Mouse (Mus musculus): ENCODE measurements around the gene Rag1. TPM values are rescaled to one million over a fixed set of nuclear protein-coding genes. Genes with fewer than 3 reads are reported as not detected.

Gene Rag1
- not detected in 2 replicates for polyA plus RNA-seq (2012)

DNA sequence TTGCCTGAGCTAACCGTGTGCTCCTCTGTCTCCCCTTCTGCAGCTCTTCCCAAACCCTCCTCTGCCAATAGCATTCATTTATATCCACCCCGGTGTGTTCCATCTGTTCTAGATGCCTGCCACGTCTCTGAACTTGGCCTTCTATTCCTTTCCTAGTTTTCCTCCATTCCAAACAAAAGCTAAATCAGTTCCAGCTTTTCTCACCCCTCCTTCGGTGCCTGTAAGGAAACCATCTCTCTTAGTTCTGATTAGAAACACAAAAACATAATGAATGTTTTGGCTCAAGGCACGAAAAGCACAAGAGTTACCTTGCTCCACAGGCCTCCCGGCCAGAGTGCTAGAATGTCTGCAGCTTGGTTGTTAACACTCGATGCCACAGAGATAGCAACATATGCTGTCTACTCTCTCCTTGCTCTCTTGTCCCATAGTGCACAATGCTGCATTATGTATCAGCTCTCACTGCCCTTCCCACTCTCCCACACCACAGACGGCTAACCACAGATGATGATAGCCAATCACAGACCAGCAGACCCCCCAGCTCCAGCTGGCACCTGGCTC is at the start of gene Rag1, which contains the start of gene B230118H07Rik:
TSS of gene Rag1 (minus strand) at position 388 of the 558 bp plus-strand sequence.
TSS of gene B230118H07Rik (minus strand) at position 419 of the 558 bp plus-strand sequence.
- no peaks in the 10 kb centered on the region for H3K27me3 ChIP-seq (ENCODE audit: control insufficient read depth)

DNA sequence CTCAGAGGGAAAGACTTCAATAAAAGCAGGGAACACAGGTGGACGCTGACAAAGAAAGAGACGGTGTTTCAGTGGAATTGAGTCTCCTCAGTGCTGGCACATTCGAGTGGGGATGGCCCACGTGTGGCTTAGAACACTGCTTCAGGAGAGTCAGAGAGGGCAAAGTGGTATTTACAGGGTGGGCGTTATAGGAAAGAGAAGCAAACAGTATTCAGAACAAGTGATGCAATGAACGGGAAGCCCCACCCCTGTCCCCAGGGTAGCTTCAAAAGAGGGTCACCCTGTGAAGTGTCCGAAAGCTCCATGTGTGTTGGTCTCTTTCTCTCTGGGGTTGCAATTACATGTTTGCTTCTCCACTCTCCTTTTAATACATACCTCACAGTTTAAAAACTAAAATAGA is 46.3 kb upstream of the Rag1 start:
- Histone ChIP-seq H3K36me3 (ENCODE audit: control insufficient read depth) (peaks cover 59% of the 10 kb centered on the region), H3K4me3 (replicated peaks) (no peak overlapping the region), H3K9me3 (ENCODE audit: control insufficient read depth, low read length) (no peaks in the 10 kb centered on the region), H3K4me1 (ENCODE audit: control insufficient read depth) (no peaks in the 10 kb centered on the region), H3K27me3 (ENCODE audit: control insufficient read depth) (no peaks in the 10 kb centered on the region)
- no peak for TF ChIP-seq GATA1 (IDR thresholded peaks at IDR 0.05; ENCODE audit: low read length)
- TF ChIP-seq TAL1 (IDR thresholded peaks at IDR 0.05; ENCODE audit: low read length) = no peak

More for the DNA sequence above, at the start of gene Rag1, which contains the start of gene B230118H07Rik:
- no peaks in the 10 kb centered on the region for H3K36me3 ChIP-seq (ENCODE audit: control insufficient read depth)
- TF ChIP-seq TAL1 (IDR thresholded peaks at IDR 0.05; ENCODE audit: low read length) (no peak), GATA1 (IDR thresholded peaks at IDR 0.05; ENCODE audit: low read length) (no peak)
- peaks cover 6% of the 10 kb centered on the region for H3K4me1 ChIP-seq (ENCODE audit: control insufficient read depth)
- no peak within 1 kb of the TSS for H3K4me3 ChIP-seq (replicated peaks)
- 0 out of 2 replicates have a peak, but pooled peaks cover under 1% of the 10 kb centered on the region for H3K9me3 ChIP-seq (ENCODE audit: control insufficient read depth, low read length)

DNA sequence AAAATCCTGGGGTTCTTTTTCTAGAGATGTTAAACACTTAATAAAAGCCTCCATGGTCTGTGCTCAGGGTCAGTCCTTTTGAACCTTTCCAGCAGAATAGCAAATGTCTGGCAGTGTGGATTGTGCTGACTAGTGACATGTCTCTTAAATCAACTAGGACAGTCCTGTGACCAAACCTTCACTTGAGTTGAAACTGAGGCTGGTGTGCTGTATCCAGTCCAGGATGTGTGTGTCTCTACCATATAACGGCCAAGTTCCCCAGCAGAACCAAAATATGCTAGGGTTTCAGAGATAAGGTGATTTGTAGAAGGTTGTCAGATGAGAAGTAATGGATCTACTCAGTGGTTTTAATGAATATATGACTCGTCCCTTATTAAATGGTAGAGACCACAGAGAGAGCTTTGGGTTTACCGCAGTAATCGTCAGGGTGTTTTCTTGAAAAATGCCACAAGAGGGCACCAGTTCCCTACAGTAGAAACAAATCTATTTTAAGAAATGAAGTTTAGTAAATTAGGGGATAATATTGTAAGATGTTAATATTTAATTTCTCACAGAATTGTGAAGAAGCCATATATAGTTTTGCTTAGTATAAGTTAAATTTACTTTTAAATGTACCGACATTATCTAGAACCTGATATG is 44.4 kb upstream of the Rag1 start:
- Histone ChIP-seq H3K27me3 (ENCODE audit: control insufficient read depth) (no peaks in the 10 kb centered on the region), H3K9me3 (ENCODE audit: control insufficient read depth, low read length) (no peaks in the 10 kb centered on the region), H3K36me3 (ENCODE audit: control insufficient read depth) (peaks cover 69% of the 10 kb centered on the region), H3K4me1 (ENCODE audit: control insufficient read depth) (no peaks in the 10 kb centered on the region), H3K4me3 (replicated peaks) (no peak overlapping the region)
- TF ChIP-seq GATA1 (IDR thresholded peaks at IDR 0.05; ENCODE audit: low read length) = no peak

DNA sequence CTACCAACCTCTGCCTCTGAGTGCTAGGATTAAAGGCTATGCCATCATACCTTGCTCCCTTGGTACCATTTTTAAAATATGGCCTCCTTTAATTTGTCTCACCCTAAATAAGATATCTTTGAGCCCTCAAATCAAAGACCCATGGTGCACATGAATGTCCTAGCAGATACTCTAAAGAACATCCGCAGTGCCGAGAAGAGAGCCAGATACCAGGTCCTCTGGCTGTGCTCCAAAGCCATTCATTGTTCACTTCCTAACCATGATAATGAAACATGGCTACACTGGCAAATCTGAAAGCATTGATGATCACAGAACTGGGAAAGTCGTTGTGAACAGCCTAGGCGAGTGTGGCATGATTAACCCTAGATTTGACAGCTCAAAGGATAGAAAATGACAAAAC is 43.7 kb upstream of the Rag1 start:
- H3K9me3 ChIP-seq (ENCODE audit: control insufficient read depth, low read length) = no peaks in the 10 kb centered on the region
- no peak for TF ChIP-seq TAL1 (IDR thresholded peaks at IDR 0.05; ENCODE audit: low read length)
- peaks cover 68% of the 10 kb centered on the region for H3K36me3 ChIP-seq (ENCODE audit: control insufficient read depth)
- H3K4me3 ChIP-seq (replicated peaks) = no peak overlapping the region
- H3K27me3 ChIP-seq (ENCODE audit: control insufficient read depth) = no peaks in the 10 kb centered on the region
- no peaks in the 10 kb centered on the region for H3K4me1 ChIP-seq (ENCODE audit: control insufficient read depth)

DNA sequence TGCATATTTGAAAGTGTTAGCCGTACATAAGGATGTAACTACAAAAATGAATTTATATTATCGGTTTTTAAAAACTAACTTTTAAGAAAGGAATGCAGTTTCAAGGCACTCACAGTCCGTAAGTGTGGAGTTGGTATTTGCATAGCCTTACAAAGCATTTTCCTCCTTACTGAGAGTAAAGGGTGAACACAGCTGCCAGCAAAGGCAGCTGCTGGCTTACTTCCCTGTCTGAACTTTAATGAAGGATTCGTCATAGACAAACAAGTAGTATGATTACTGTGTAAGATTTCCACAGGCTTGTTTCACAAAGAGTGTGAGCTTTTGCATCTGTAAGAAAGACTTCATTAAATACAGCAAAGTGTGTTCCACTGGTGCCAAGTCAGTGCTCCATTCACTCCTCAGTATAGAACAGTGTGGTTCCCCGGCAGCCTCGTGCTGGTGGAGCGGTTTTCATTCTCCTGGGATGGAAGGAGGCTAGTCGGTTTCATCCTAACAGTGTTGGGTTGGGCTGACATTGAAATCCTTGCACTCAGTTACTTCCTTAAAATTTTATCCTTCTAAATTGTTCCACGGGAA is 41.0 kb upstream of the Rag1 start:
- no peak overlapping the region for H3K4me3 ChIP-seq (replicated peaks)
- H3K4me1 ChIP-seq (ENCODE audit: control insufficient read depth) = no peaks in the 10 kb centered on the region
- H3K9me3 ChIP-seq (ENCODE audit: control insufficient read depth, low read length) = no peaks in the 10 kb centered on the region
- H3K27me3 ChIP-seq (ENCODE audit: control insufficient read depth) = no peaks in the 10 kb centered on the region
- no peak for TF ChIP-seq TAL1 (IDR thresholded peaks at IDR 0.05; ENCODE audit: low read length)
- TF ChIP-seq GATA1 (IDR thresholded peaks at IDR 0.05; ENCODE audit: low read length) = no peak
- peaks cover 64% of the 10 kb centered on the region for H3K36me3 ChIP-seq (ENCODE audit: control insufficient read depth)

DNA sequence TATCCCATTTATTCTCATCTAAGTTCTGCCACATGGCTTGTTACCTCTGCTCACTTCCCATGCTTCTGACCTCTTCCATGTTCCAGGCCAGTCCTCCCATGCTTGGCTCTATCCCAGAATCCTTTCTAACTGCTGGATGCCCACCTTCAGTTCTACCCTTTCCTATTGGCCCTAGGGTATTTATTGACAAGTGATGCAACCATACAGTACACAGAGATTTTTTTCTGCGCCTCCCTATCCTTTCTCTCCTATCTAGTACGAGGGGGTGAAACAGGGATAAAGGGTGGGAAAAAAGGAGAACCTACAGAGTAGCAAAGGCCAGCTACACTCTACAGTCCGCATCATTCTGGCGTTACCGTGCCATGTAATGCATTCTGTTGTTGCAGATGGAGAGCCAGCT is 38.7 kb upstream of the Rag1 start:
- TF ChIP-seq TAL1 (IDR thresholded peaks at IDR 0.05; ENCODE audit: low read length) = no peak
- no peak for TF ChIP-seq GATA1 (IDR thresholded peaks at IDR 0.05; ENCODE audit: low read length)
- no peak overlapping the region for H3K4me3 ChIP-seq (replicated peaks)

DNA sequence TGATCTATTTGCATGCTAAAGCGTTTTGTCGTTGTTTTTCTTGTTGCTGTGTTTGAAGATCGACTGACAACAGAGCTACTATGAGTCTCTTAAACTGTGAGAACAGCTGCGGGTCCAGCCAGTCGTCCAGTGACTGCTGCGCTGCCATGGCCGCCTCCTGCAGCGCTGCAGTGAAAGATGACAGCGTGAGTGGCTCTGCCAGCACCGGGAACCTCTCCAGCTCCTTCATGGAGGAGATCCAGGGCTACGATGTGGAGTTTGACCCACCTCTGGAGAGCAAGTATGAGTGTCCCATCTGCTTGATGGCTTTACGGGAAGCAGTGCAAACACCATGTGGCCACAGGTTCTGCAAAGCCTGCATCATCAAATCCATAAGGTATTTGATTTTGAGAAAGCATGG is 35.1 kb upstream of the Rag1 start:
- H3K27me3 ChIP-seq (ENCODE audit: control insufficient read depth) = no peaks in the 10 kb centered on the region
- TF ChIP-seq TAL1 (IDR thresholded peaks at IDR 0.05; ENCODE audit: low read length) = no peak
- no peak for TF ChIP-seq GATA1 (IDR thresholded peaks at IDR 0.05; ENCODE audit: low read length)
- H3K4me1 ChIP-seq (ENCODE audit: control insufficient read depth) = peaks cover 5% of the 10 kb centered on the region
- peaks cover 58% of the 10 kb centered on the region for H3K36me3 ChIP-seq (ENCODE audit: control insufficient read depth)
- H3K4me3 ChIP-seq (replicated peaks) = no peak overlapping the region
- H3K9me3 ChIP-seq (ENCODE audit: control insufficient read depth, low read length) = no peaks in the 10 kb centered on the region

More for the DNA sequence above, 38.7 kb upstream of the Rag1 start:
- Histone ChIP-seq H3K27me3 (ENCODE audit: control insufficient read depth) (no peaks in the 10 kb centered on the region), H3K9me3 (ENCODE audit: control insufficient read depth, low read length) (no peaks in the 10 kb centered on the region), H3K4me1 (ENCODE audit: control insufficient read depth) (no peaks in the 10 kb centered on the region), H3K36me3 (ENCODE audit: control insufficient read depth) (peaks cover 73% of the 10 kb centered on the region)

DNA sequence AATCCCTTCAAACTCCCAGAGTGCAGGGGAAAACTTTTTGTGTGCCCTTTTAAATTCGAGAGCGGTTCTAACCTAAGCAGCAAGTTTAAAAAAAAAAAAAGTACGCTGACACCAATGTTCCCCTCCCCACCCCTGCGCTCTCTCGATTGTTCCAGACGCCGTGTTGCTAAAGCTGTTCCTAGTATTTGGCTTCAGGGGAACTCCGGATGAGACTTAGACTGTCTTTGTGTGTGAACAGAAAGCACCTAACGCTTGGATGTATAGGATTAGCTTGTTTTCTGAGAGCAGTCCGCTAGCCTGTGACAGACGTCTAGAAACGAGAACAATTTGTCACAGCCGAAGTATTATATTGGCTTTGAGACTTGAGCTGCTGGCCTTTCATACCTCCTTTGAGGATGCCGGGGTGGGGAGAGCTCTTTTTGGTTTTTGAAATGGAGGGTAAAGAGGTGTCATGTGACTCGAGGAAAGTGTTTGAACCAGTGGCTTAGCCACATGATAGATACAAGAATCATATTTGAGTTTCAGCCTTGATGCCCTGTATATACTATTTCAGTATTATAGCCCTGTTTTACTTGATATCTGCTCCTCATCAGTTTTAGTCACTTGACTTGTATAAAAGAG is 30.0 kb upstream of the Rag1 start:
- peak overlapping the region; percentile 88 for H3K4me3 ChIP-seq (replicated peaks)

More for the DNA sequence above, 30.0 kb upstream of the Rag1 start:
- TF ChIP-seq GATA1 (IDR thresholded peaks at IDR 0.05; ENCODE audit: low read length) (no peak), TAL1 (IDR thresholded peaks at IDR 0.05; ENCODE audit: low read length) (no peak)
- Histone ChIP-seq H3K4me1 (ENCODE audit: control insufficient read depth) (peaks cover 17% of the 10 kb centered on the region), H3K36me3 (ENCODE audit: control insufficient read depth) (peaks cover 19% of the 10 kb centered on the region), H3K9me3 (ENCODE audit: control insufficient read depth, low read length) (no peaks in the 10 kb centered on the region), H3K27me3 (ENCODE audit: control insufficient read depth) (peaks cover 20% of the 10 kb centered on the region)

Data from erythroblast, embryonic 14.5 days (primary cell).